Mouse (Mus musculus) intestine, embryonic 16.5 days (tissue): Measurements from ENCODE around the gene Rarres1. TPM values are rescaled to one million over a fixed set of nuclear protein-coding genes. Genes with fewer than 3 reads are reported as not detected.
A peak's percentile ranks its signal among the peaks of the same experiment; 100 is the strongest.

Experiments used
- ATAC-seq: fragments of 200-750 bp; cut with Nextera tagmentation; 2 replicates; pipeline ENCODE4 v1.8.0; 2017; ENCODE audit warnings: moderate TSS enrichment, moderate library complexity
- H3K27ac ChIP-seq: fragments of 300-500 bp; sonication (generic); 2 replicates; pipeline ENCODE4 v1.5.1; 2014; ENCODE audit warnings: mild to moderate bottlenecking, low read length
- H3K27me3 ChIP-seq: fragments of 300-500 bp; sonication (generic); replicated peaks from 2 replicates; pipeline ENCODE4 v1.6.1; 2014; ENCODE audit warnings: low read length, control low read depth, mixed read lengths; ENCODE audit not compliant: control insufficient read depth, insufficient read depth
- H3K36me3 ChIP-seq: fragments of 300-500 bp; sonication (generic); 2 replicates; pipeline ENCODE4 v1.6.1; 2014; ENCODE audit warnings: low read length, control low read depth; ENCODE audit not compliant: control insufficient read depth, insufficient read depth
- H3K4me1 ChIP-seq: fragments of 300-500 bp; sonication (generic); 2 replicates; pipeline ENCODE4 v1.6.1; 2014; ENCODE audit warnings: low read length, control low read depth, mixed read lengths; ENCODE audit not compliant: control insufficient read depth, insufficient read depth
- H3K4me2 ChIP-seq: fragments of 300-500 bp; sonication (generic); 2 replicates; pipeline ENCODE4 v1.6.1; 2014; ENCODE audit warnings: low read depth, low read length, control low read depth
- H3K4me3 ChIP-seq: fragments of 300-500 bp; sonication (generic); 2 replicates; pipeline ENCODE4 v1.5.1; 2014; ENCODE audit warnings: mild to moderate bottlenecking, low read length
- H3K9ac ChIP-seq: fragments of 300-500 bp; sonication (generic); 2 replicates; pipeline ENCODE4 v1.6.1; 2014; ENCODE audit warnings: low read depth, low read length
- H3K9me3 ChIP-seq: fragments of 300-500 bp; sonication (generic); 2 replicates; pipeline ENCODE4 v1.6.1; 2016; ENCODE audit warnings: low read length, control low read depth; ENCODE audit not compliant: control insufficient read depth
- WGBS: fragments of 180-500 bp; shearing (Covaris S2); extraction: QIAGEN DNeasy Blood & Tissue Kit; methylation state at CpG from one replicate; pipeline ENCODE4 v1.1.7; 2014; 5-methylcytosine and 5-hydroxymethylcytosine counted together
- polyA plus RNA-seq: library from polyadenylated mRNA; unstranded; fragments of >200 nt; fragmentation: Nextera tagmentation; extraction: Ambion mirVana; gene quantifications from 2 replicates; pipeline ENCODE4 v1.2.1, GENCODE M21; 2015

The Rarres1 gene
- polyA plus RNA-seq, 1 experiment from 2014 or later: 1.3 TPM

DNA sequence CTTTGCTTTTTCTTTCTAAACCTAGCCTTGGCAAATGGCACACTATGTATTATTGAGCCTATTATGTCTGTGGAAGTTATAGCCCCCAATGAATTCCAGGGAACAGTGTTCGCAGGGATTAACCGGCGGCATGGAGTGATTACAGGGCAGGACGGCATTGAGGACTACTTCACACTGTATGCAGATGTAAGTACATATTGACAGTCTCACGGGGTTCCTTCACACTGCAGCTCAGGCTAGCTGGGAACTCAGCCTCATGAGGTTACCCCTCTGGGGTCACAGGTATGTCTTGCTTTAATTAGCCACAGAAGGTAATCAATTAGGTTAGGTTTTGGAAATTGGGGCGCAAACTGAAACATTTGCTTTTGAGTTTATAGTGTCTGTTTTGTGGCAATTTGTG lies 41.9 kb downstream of the Rarres1 start:
- H3K36me3 ChIP-seq: 0 out of 2 replicates have a peak, but pooled peaks cover 1% of the 10 kb centered on the region
- H3K27me3 ChIP-seq: no peaks in the 10 kb centered on the region
- no peaks in the 10 kb centered on the region for H3K9me3 ChIP-seq
- H3K9ac ChIP-seq: no peak overlapping the region
- H3K4me2 ChIP-seq: no peak overlapping the region
- no peaks in the 10 kb centered on the region for H3K4me1 ChIP-seq
- WGBS: 82% methylated on average over 6 of the region's 6 CpGs
- peak; percentile 53; the same call in 1 of the 2 replicates for ATAC-seq
- no peak overlapping the region for H3K27ac ChIP-seq
- H3K4me3 ChIP-seq: no peak overlapping the region

DNA sequence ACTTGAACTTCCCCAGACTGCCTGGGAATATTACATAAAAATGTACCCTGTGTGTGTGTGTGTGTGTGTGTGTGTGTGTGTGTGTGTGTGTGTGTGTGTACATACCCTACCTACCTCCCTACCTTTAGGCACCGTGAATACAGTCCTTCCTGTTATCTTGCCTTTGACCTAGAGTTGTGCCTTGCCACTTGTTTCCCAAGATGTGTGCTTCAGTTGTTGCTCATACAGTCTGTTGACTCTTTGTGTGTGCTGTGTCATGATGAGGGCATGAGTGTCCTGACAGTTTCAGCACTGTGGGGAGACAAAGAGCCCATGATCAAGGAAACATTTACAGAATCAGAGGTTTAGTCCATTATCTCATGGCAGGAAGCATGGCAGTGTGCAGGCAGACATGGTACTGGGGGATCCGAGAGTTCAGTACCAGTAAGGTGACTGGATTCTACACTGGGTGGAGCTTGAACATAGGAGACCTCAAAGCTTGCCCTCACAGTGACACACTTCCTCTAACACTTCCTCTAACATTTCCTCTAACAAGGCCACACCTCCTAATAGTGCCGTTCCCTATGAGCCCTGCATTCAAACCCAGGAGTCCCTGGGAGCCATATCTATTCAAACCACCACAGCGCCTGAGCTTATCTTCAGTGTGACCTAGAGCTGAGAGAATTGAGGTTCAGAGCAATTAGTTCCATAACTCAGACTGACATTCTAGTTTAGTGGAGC lies 43.8 kb downstream of the Rarres1 start:
- WGBS: 89% methylated on average over 4 of the region's 4 CpGs
- no peak for ATAC-seq
- Histone ChIP-seq H3K27ac (no peak overlapping the region), H3K4me2 (no peak overlapping the region), H3K9ac (no peak overlapping the region), H3K36me3 (peaks cover 4% of the 10 kb centered on the region; the same call in 1 of the 2 replicates), H3K4me3 (no peak overlapping the region), H3K4me1 (no peaks in the 10 kb centered on the region), H3K27me3 (no peaks in the 10 kb centered on the region), H3K9me3 (no peaks in the 10 kb centered on the region)

DNA sequence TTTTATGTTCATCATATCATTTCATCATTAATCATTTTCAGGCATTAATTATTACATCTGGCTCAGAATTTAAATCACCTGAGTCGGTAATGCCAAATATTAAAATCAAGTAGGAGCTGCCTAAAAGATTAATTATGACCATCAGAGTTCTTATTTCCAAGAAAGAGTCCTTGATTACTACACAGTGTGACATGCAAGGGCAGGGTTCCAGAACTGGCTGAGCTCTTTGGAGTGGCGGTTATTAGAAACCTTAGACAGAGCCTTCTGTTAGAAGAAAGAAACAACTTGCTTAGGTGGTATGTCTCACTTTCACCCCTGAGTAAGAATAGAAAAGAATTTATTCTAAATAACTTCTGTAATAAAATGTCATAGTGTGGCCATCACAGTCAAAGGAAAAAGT lies 48.0 kb downstream of the Rarres1 start:
- H3K4me1 ChIP-seq: peaks cover 8% of the 10 kb centered on the region; the same call in 1 of the 2 replicates
- H3K9me3 ChIP-seq: no peaks in the 10 kb centered on the region
- H3K27me3 ChIP-seq: no peaks in the 10 kb centered on the region
- no peak overlapping the region for H3K27ac ChIP-seq
- no peak for ATAC-seq
- H3K36me3 ChIP-seq: peaks cover 4% of the 10 kb centered on the region; the same call in 1 of the 2 replicates
- 97% methylated on average over 2 of the region's 2 CpGs for WGBS
- H3K4me3 ChIP-seq: no peak overlapping the region
- no peak overlapping the region for H3K4me2 ChIP-seq
- H3K9ac ChIP-seq: no peak overlapping the region

DNA sequence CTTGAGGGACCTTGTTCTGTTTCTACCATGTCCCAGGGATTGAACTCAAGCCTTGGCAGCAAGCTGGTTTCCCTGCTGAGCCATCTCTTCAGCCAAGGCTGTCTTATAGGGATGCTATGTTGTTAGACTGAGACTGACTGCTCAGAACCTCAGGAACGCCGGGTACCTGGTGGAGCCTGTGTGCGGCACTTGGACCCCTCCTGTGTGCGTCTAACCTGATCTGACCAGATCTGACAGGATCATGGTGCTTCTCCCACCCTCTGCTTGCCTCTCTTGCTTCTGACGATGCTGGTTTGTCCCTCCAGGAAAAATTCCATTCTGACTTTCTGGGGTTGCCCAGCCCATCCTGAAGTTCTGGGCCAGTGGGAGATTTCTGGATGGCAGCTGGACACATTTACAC lies 48.7 kb downstream of the Rarres1 start:
- Histone ChIP-seq H3K9me3 (no peaks in the 10 kb centered on the region), H3K4me2 (no peak overlapping the region), H3K4me1 (peaks cover 8% of the 10 kb centered on the region; the same call in 1 of the 2 replicates), H3K27ac (no peak overlapping the region), H3K27me3 (no peaks in the 10 kb centered on the region), H3K4me3 (no peak overlapping the region), H3K36me3 (peaks cover 4% of the 10 kb centered on the region; the same call in 1 of the 2 replicates), H3K9ac (no peak overlapping the region)
- 95% methylated on average over 5 of the region's 5 CpGs for WGBS
- no peak for ATAC-seq

DNA sequence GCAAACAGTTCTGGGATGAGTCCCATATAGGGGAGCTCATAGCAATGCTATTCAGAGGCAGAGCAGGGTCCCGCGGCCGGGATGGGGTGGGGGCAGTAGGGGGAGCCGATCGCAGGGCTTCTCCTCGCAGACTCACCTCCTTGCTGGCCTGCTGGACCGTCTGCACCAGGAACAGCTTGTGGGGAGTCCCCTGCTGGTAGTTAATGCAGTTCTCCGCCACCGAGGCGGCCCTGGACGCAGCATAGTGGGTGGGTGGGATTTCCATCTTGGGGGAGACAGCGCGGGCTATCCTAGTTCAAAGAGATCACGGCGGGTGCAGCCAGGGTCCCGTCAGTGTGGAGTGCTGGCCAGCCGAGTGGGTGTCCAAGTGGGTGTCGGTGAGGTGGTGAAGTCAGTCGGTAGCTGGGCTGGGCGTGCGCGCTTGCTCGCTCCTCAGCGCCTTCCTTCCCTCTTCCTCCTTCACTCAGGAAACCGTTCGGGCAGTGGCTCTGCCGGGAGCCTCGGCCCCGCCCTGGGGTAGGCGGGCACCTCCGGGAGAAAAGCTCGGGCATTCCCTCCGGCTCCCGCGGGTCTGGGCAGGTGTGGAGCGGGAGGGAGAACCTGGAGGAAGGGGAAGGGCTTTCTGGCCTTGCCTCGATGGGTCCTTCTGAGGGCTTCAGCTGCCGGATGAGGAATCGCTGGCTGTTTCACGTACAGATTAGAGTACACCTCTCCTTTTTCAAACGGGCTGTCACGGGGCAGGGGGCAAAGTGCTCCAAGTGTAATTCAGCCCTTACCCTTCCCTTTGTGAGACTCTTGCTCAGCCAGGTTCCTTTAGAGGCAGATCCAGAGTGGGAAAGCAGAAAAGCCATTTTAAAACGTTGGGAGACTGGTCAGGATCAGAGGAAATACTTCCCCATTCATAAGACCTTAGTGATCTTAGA lies 51.6 kb downstream of the Rarres1 start, which contains the start of gene Lxn:
Gene Lxn, minus strand, starts transcription at position 477 of the 923 bp plus-strand sequence.
- peak within 1 kb of the TSS; percentile 77 for H3K4me2 ChIP-seq
- H3K9ac ChIP-seq: peak within 1 kb of the TSS; percentile 82
- H3K4me1 ChIP-seq: peaks cover 8% of the 10 kb centered on the region; the same call in 1 of the 2 replicates
- H3K9me3 ChIP-seq: no peaks in the 10 kb centered on the region
- H3K4me3 ChIP-seq: peak within 1 kb of the TSS; percentile 64
- H3K27me3 ChIP-seq: no peaks in the 10 kb centered on the region
- H3K36me3 ChIP-seq: peaks cover 11% of the 10 kb centered on the region
- H3K27ac ChIP-seq: peak within 1 kb of the TSS; percentile 87
- under 1% methylated on average over 42 of the region's 43 CpGs for WGBS
- peak; percentile 99 for ATAC-seq

DNA sequence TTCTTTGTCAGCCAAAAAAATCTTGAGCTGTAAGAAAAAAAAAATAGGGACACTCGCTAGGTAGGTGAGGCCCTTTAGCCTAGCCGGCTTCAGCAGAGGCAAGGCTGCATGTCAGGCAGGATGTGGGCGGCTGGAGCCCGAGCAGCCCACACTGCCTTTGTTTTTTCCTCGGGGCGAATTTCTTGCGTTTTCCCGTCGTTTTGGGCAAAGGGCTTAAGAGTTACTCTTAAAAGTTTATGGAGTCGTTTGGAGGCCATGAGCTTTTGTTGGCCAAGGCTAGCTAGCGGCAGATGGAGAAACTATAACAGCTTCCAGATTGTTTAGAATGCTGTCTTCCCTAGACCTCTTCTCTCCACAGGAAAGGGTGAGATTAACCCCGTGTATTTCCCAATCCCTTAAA lies 52.3 kb downstream of the Rarres1 start:
- Histone ChIP-seq H3K27ac (peak overlapping the region; percentile 87), H3K9me3 (no peaks in the 10 kb centered on the region), H3K36me3 (peaks cover 14% of the 10 kb centered on the region), H3K4me3 (peak overlapping the region; percentile 64), H3K9ac (peak overlapping the region; percentile 82), H3K4me1 (peaks cover 8% of the 10 kb centered on the region; the same call in 1 of the 2 replicates), H3K27me3 (no peaks in the 10 kb centered on the region), H3K4me2 (peak overlapping the region; percentile 77)
- 3% methylated on average over 12 of the region's 12 CpGs for WGBS
- no peak for ATAC-seq

DNA sequence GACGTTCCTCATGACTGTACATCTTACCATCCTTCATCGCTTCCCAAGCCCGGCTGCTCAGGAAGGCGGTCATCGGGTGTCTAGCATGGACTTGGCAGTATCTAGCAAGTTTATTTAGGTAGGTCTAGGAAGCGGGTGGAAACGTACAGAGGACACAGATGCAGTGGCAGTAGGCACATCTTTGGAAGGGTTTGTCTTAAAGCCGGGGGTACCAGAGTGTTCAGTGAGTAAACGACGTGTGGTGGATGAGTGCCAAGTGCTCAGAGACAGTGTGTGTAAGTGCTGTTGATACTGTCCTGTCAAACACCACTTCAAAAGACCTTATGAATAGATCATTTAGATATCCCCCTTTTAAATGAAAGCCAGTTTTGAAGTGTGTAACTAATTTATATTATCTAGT lies 52.7 kb downstream of the Rarres1 start:
- H3K9me3 ChIP-seq: no peaks in the 10 kb centered on the region
- peaks cover 8% of the 10 kb centered on the region; the same call in 1 of the 2 replicates for H3K4me1 ChIP-seq
- peak overlapping the region; percentile 77 for H3K4me2 ChIP-seq
- H3K4me3 ChIP-seq: peak overlapping the region; percentile 64
- H3K27me3 ChIP-seq: no peaks in the 10 kb centered on the region
- peak overlapping the region; percentile 82; the same call in 1 of the 2 replicates for H3K9ac ChIP-seq
- H3K36me3 ChIP-seq: peaks cover 13% of the 10 kb centered on the region
- no peak for ATAC-seq
- whole genome bisulfite sequencing: 35% methylated on average over 10 of the region's 10 CpGs
- H3K27ac ChIP-seq: no peak overlapping the region

DNA sequence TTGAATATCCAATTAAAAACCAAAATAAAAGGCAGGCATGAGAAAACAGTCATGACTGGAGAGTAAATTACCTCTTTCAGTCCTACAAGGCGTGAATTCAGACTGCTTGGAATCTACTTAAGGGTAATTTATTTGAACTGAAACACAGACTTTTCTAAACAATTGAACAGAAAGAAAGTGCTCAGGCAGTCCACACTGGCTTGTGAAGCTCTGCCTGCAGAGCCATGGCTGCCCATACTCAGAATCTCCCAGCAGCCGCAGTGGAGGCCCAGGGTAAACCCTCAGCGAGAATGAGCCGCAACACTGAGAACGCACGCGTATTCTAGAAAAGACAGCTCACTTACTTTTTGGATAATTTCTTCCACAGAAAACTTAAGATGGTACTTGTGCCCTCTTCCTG lies 53.3 kb downstream of the Rarres1 start:
- Histone ChIP-seq H3K4me3 (no peak overlapping the region), H3K4me1 (peaks cover 8% of the 10 kb centered on the region; the same call in 1 of the 2 replicates), H3K27ac (no peak overlapping the region), H3K9me3 (no peaks in the 10 kb centered on the region), H3K4me2 (peak overlapping the region; percentile 16; the same call in 1 of the 2 replicates), H3K9ac (no peak overlapping the region), H3K36me3 (peaks cover 14% of the 10 kb centered on the region), H3K27me3 (no peaks in the 10 kb centered on the region)
- no peak for ATAC-seq
- 88% methylated on average over 7 of the region's 7 CpGs for WGBS

DNA sequence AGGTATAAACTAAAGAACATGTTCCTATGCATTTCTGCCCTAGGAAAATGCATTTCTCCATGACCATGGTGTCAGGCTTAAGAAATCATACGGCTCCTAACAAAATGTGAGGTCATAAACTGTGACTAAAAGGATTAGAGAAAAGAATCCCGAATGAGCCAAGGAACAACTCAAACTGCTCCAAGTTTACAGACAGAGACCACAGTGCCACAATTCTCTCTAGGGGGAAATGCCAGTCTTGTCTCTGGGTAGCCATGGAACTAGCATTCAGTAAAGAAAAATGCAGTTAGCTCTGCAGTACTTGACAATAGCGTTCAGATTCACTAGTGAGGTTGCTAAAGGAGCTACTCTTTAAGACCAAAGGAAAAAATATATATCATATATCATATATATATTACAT lies 55.4 kb downstream of the Rarres1 start:
- H3K9me3 ChIP-seq: no peaks in the 10 kb centered on the region
- 88% methylated on average over 3 of the region's 3 CpGs for WGBS
- ATAC-seq: no peak
- no peak overlapping the region for H3K9ac ChIP-seq
- peaks cover 24% of the 10 kb centered on the region for H3K36me3 ChIP-seq
- H3K4me3 ChIP-seq: no peak overlapping the region
- no peaks in the 10 kb centered on the region for H3K27me3 ChIP-seq
- H3K4me2 ChIP-seq: no peak overlapping the region
- peaks cover 8% of the 10 kb centered on the region; the same call in 1 of the 2 replicates for H3K4me1 ChIP-seq
- no peak overlapping the region for H3K27ac ChIP-seq
